Mouse (Mus musculus) neural tube, embryonic 13.5 days (tissue): ENCODE data around the gene Acin1. TPM values are rescaled to one million over a fixed set of nuclear protein-coding genes. Genes with fewer than 3 reads are reported as not detected.
"Not testable (repeated sequence)": the region's sequence is repeated elsewhere in the genome, so short reads cannot be mapped to it uniquely, and the experiment has no call there.

Experiments
- ATAC-seq: fragments of 200-750 bp; cut with Nextera tagmentation; 2 replicates; pipeline ENCODE4 v1.8.0; 2017; ENCODE audit warnings: low read depth, mild to moderate bottlenecking, moderate TSS enrichment, moderate library complexity
- H3K27ac ChIP-seq: fragments of 300-500 bp; sonication (generic); replicated peaks from 2 replicates; pipeline ENCODE4 v1.5.1; 2015; ENCODE audit warnings: moderate library complexity, mild to moderate bottlenecking, inconsistent platforms
- H3K27me3 ChIP-seq: fragments of 300-500 bp; sonication (generic); 2 replicates; pipeline ENCODE4 v1.6.1; 2015; ENCODE audit warnings: mild to moderate bottlenecking, inconsistent platforms
- H3K36me3 ChIP-seq: fragments of 300-500 bp; sonication (generic); 2 replicates; pipeline ENCODE4 v1.6.1; 2015; ENCODE audit warnings: mild to moderate bottlenecking, inconsistent platforms
- H3K4me1 ChIP-seq: fragments of 300-500 bp; sonication (generic); replicated peaks from 2 replicates; pipeline ENCODE4 v1.6.1; 2015; ENCODE audit warnings: inconsistent platforms
- H3K4me2 ChIP-seq: fragments of 300-500 bp; sonication (generic); 2 replicates; pipeline ENCODE4 v1.6.1; 2015; ENCODE audit warnings: inconsistent platforms, mild to moderate bottlenecking, moderate library complexity
- H3K4me3 ChIP-seq: fragments of 300-500 bp; sonication (generic); 2 replicates; pipeline ENCODE4 v1.5.1; 2015; ENCODE audit warnings: mild to moderate bottlenecking, inconsistent platforms
- H3K9ac ChIP-seq: fragments of 300-500 bp; sonication (generic); 2 replicates; pipeline ENCODE4 v1.6.1; 2015; ENCODE audit warnings: moderate library complexity, mild to moderate bottlenecking, inconsistent platforms
- H3K9me3 ChIP-seq: fragments of 300-500 bp; sonication (generic); 2 replicates; pipeline ENCODE4 v1.6.1; 2016; ENCODE audit warnings: inconsistent platforms
- WGBS: fragments of 180-500 bp; shearing (Covaris S2); methylation state at CpG from one replicate; pipeline ENCODE4 v1.1.7; 2015; 5-methylcytosine and 5-hydroxymethylcytosine counted together
- polyA plus RNA-seq: library from polyadenylated mRNA; unstranded; fragments of >200 nt; fragmentation: Nextera tagmentation; extraction: Ambion mirVana; gene quantifications from 2 replicates; pipeline ENCODE4 v1.2.1, GENCODE M21; 2015

Gene Acin1
- polyA plus RNA-seq, 1 experiment from 2014 or later: 140 TPM

- Histone ChIP-seq H3K27ac (peak overlapping the region; percentile 88), H3K9me3 (no peaks in the 10 kb centered on the region), H3K4me3 (peak overlapping the region; percentile 83), H3K4me2 (peak overlapping the region; percentile 84), H3K4me1 (peaks cover 24% of the 10 kb centered on the region), H3K9ac (peak overlapping the region; percentile 97), H3K36me3 (peaks cover 31% of the 10 kb centered on the region), H3K27me3 (no peaks in the 10 kb centered on the region)
- peak; percentile 69 for ATAC-seq
- WGBS: 2% methylated on average over 38 of the region's 38 CpGs
Measured at GRCm38 (mm10) chr14:54617152-54617896, 69.4 kb downstream of the Acin1 start.

- no peak overlapping the region for H3K9ac ChIP-seq
- peaks cover 40% of the 10 kb centered on the region for H3K36me3 ChIP-seq
- H3K4me3 ChIP-seq: no peak overlapping the region
- WGBS: 90% methylated on average over 16 of the region's 16 CpGs
- no peaks in the 10 kb centered on the region for H3K27me3 ChIP-seq
- no peaks in the 10 kb centered on the region for H3K9me3 ChIP-seq
- peak overlapping the region; percentile 84 for H3K4me2 ChIP-seq
- H3K27ac ChIP-seq: no peak overlapping the region
- ATAC-seq: no peak
- peaks cover 24% of the 10 kb centered on the region for H3K4me1 ChIP-seq
Measured at GRCm38 (mm10) chr14:54616226-54616825, 70.4 kb downstream of the Acin1 start.

- not testable (repeated sequence) for H3K9ac ChIP-seq, H3K27ac ChIP-seq
- 93% methylated on average over 16 of the region's 16 CpGs for WGBS
Measured at GRCm38 (mm10) chr14:54614130-54614529, 72.6 kb downstream of the Acin1 start.

GRCm38 (mm10) chr14:54610648-54611047 lies 76.1 kb downstream of the Acin1 start:
- Histone ChIP-seq H3K9ac (no peak overlapping the region), H3K36me3 (peaks cover 41% of the 10 kb centered on the region), H3K4me3 (no peak overlapping the region), H3K4me2 (no peak overlapping the region), H3K27me3 (no peaks in the 10 kb centered on the region), H3K27ac (no peak overlapping the region), H3K4me1 (peaks cover 7% of the 10 kb centered on the region), H3K9me3 (no peaks in the 10 kb centered on the region)
- no peak for ATAC-seq
- 85% methylated on average over 6 of the region's 6 CpGs for WGBS

More at GRCm38 (mm10) chr14:54614130-54614529, 72.6 kb downstream of the Acin1 start:
- ATAC-seq, H3K27me3 ChIP-seq, H3K9me3 ChIP-seq, H3K4me2 ChIP-seq, H3K4me3 ChIP-seq: not testable (repeated sequence)
- Histone ChIP-seq H3K4me1 (peaks cover 24% of the 10 kb centered on the region), H3K36me3 (peaks cover 50% of the 10 kb centered on the region)

GRCm38 (mm10) chr14:54609962-54610361 lies 76.8 kb downstream of the Acin1 start:
- 75% methylated on average over 4 of the region's 4 CpGs for WGBS
- ATAC-seq: no peak
- H3K36me3 ChIP-seq: peaks cover 34% of the 10 kb centered on the region
- no peaks in the 10 kb centered on the region for H3K27me3 ChIP-seq
- no peak overlapping the region for H3K27ac ChIP-seq
- no peak overlapping the region for H3K4me3 ChIP-seq
- H3K9me3 ChIP-seq: no peaks in the 10 kb centered on the region
- H3K4me1 ChIP-seq: peaks cover 5% of the 10 kb centered on the region
- H3K9ac ChIP-seq: no peak overlapping the region
- H3K4me2 ChIP-seq: no peak overlapping the region

- no peak overlapping the region for H3K27ac ChIP-seq
- peaks cover 12% of the 10 kb centered on the region for H3K4me1 ChIP-seq
- no peaks in the 10 kb centered on the region for H3K9me3 ChIP-seq
- H3K4me3 ChIP-seq: no peak overlapping the region
- H3K9ac ChIP-seq: no peak overlapping the region
- H3K36me3 ChIP-seq: peaks cover 30% of the 10 kb centered on the region
- 68% methylated on average over 4 of the region's 4 CpGs for WGBS
- no peak for ATAC-seq
- no peaks in the 10 kb centered on the region for H3K27me3 ChIP-seq
- no peak overlapping the region for H3K4me2 ChIP-seq
Measured at GRCm38 (mm10) chr14:54609245-54609644, 77.5 kb downstream of the Acin1 start.

- Histone ChIP-seq H3K4me2 (no peak overlapping the region), H3K27ac (no peak overlapping the region), H3K4me3 (no peak overlapping the region), H3K36me3 (peaks cover 18% of the 10 kb centered on the region; the same call in 1 of the 2 replicates), H3K9ac (no peak overlapping the region), H3K9me3 (no peaks in the 10 kb centered on the region), H3K27me3 (no peaks in the 10 kb centered on the region), H3K4me1 (peaks cover 22% of the 10 kb centered on the region)
- WGBS: 41% methylated on average over 8 of the region's 8 CpGs
- ATAC-seq: no peak
Measured at GRCm38 (mm10) chr14:54607226-54607625, 79.5 kb downstream of the Acin1 start.

GRCm38 (mm10) chr14:54605752-54606321 lies 80.9 kb downstream of the Acin1 start, which contains the start of gene 4931414P19Rik:
4931414P19Rik (minus strand) TSS chr14:54605993.
- ATAC-seq: peak; percentile 19; the same call in 1 of the 2 replicates
- H3K4me3 ChIP-seq: peak within 1 kb of the TSS; percentile 46
- WGBS: 0% methylated on average over 39 of the region's 39 CpGs

GRCm38 (mm10) chr14:54603686-54604085 lies 83.0 kb downstream of the Acin1 start:
- Histone ChIP-seq H3K4me2 (peak overlapping the region; percentile 61), H3K4me3 (peak overlapping the region; percentile 64), H3K9ac (no peak overlapping the region), H3K9me3 (no peaks in the 10 kb centered on the region), H3K4me1 (peaks cover 24% of the 10 kb centered on the region), H3K36me3 (peaks cover 9% of the 10 kb centered on the region; the same call in 1 of the 2 replicates), H3K27ac (peak overlapping the region; percentile 97), H3K27me3 (no peaks in the 10 kb centered on the region)
- WGBS: 90% methylated on average over 8 of the region's 8 CpGs
- ATAC-seq: no peak

More at GRCm38 (mm10) chr14:54605752-54606321, 80.9 kb downstream of the Acin1 start, which contains the start of gene 4931414P19Rik:
- Histone ChIP-seq H3K9me3 (no peaks in the 10 kb centered on the region), H3K27me3 (no peaks in the 10 kb centered on the region), H3K4me1 (peaks cover 24% of the 10 kb centered on the region), H3K36me3 (peaks cover 6% of the 10 kb centered on the region; the same call in 1 of the 2 replicates), H3K27ac (peak within 1 kb of the TSS; percentile 73), H3K9ac (peak within 1 kb of the TSS; percentile 67), H3K4me2 (peak within 1 kb of the TSS; percentile 61)

GRCm38 (mm10) chr14:54603038-54603654 lies 83.6 kb downstream of the Acin1 start:
- peak; percentile 99 for ATAC-seq
- no peaks in the 10 kb centered on the region for H3K27me3 ChIP-seq
- H3K9me3 ChIP-seq: no peaks in the 10 kb centered on the region
- peaks cover 24% of the 10 kb centered on the region for H3K4me1 ChIP-seq
- peaks cover 9% of the 10 kb centered on the region; the same call in 1 of the 2 replicates for H3K36me3 ChIP-seq
- H3K9ac ChIP-seq: peak overlapping the region; percentile 81
- H3K27ac ChIP-seq: peak overlapping the region; percentile 97
- H3K4me3 ChIP-seq: peak overlapping the region; percentile 64
- peak overlapping the region; percentile 61 for H3K4me2 ChIP-seq
- WGBS: under 1% methylated on average over 46 of the region's 46 CpGs

- WGBS: 28% methylated on average over 4 of the region's 4 CpGs
- Histone ChIP-seq H3K4me2 (peak overlapping the region; percentile 61), H3K4me3 (peak overlapping the region; percentile 64), H3K4me1 (peaks cover 24% of the 10 kb centered on the region), H3K9me3 (no peaks in the 10 kb centered on the region), H3K9ac (peak overlapping the region; percentile 81), H3K27me3 (no peaks in the 10 kb centered on the region), H3K27ac (peak overlapping the region; percentile 97), H3K36me3 (peaks cover 9% of the 10 kb centered on the region; the same call in 1 of the 2 replicates)
- peak; percentile 45 for ATAC-seq
Measured at GRCm38 (mm10) chr14:54602613-54603012, 84.1 kb downstream of the Acin1 start.
